Mouse (Mus musculus): ENCODE measurements around the gene Cadps2.

DNA sequence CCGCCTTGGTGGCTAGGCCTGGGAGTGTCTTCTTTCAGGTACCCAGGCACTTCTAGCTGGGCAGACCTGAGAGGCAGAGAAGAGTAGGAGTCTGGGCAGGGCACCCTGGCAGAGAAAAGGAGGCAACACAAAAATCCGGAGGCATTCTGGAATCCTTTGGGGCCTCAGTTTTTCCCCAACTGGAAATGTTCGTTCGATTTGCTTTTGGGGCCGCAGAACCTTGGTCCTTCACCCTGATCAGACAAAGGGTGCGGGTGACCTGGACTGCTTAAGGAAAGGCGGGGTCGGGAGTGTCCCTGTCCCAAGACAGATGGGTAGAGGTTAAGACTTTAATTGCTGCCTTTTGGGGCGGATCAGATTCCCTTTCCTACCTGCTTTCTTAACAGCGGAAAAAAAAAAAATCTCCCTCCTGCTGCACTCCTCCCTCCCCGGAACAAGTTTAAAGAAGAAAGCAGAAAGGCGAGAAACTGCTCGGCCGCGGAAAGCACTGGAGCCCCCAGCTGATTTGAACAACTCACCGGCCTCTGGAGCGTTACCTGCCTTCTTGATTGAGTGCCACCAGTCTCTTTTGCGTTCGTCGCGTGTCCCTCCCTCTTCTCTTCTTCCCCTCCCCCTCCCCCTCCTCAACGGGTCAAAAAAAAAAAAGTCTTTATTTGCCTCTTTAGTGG, 588.8 kb downstream of the Cadps2 start:
- TF ChIP-seq CTCF (IDR thresholded peaks at IDR 0.05; ENCODE audit: low read depth, low read length) = no peak
- TF ChIP-seq POLR2A (IDR thresholded peaks at IDR 0.05; ENCODE audit: extremely low read depth, insufficient read depth, low read length) = no peak

Data from liver, adult 2 months (tissue).